Mouse (Mus musculus): ENCODE measurements around the gene Samd5.

The Samd5 gene

GRCm38 (mm10) chr10:9574135-9574534, 100.9 kb downstream of the Samd5 start:
- DNase-seq (ENCODE audit: low spot score) = no peak
